Mouse (Mus musculus) CH12.LX (cell line): Measurements from ENCODE around the gene Pars2. TPM values are rescaled to one million over a fixed set of nuclear protein-coding genes. Genes with fewer than 3 reads are reported as not detected.

ENCODE experiments used
- DNase-seq: peaks from one replicate; pipeline ENCODE4 v3.0.0-alpha.2; 2013; ENCODE audit errors: extremely low read depth
- H3K27ac ChIP-seq: 2 replicates; pipeline ENCODE4 v1.5.1; 2012; ENCODE audit warnings: low read depth, mild to moderate bottlenecking, control low read depth, moderate library complexity; ENCODE audit not compliant: insufficient read depth
- H3K27me3 ChIP-seq: replicated peaks from 2 replicates; pipeline ENCODE3; 2012; ENCODE audit warnings: inconsistent platforms
- H3K36me3 ChIP-seq, 2 experiments: replicated peaks in 1 of 2; 2 replicates each; pipeline versions ENCODE3 to v1.6.1; 2012; ENCODE audit warnings: inconsistent platforms in 1 of 2, low read length in 1 of 2, mild to moderate bottlenecking in 1 of 2, mixed read lengths in 1 of 2, moderate library complexity in 1 of 2; ENCODE audit not compliant: control insufficient read depth in 1 of 2, insufficient read depth in 1 of 2
- H3K4me1 ChIP-seq, 2 experiments: 2 replicates each; pipeline ENCODE4 v1.6.1; 2012; ENCODE audit warnings: inconsistent platforms in 1 of 2, moderate library complexity in 1 of 2; ENCODE audit not compliant: insufficient read depth in 2 of 2, control insufficient read depth in 1 of 2
- H3K4me2 ChIP-seq: 2 replicates; pipeline ENCODE4 v1.6.1; 2012; ENCODE audit warnings: low read depth, mild to moderate bottlenecking, control low read depth; ENCODE audit not compliant: poor library complexity, insufficient read depth, severe bottlenecking
- H3K4me3 ChIP-seq, 3 experiments: fragments of 150-350 bp in 1 of 3; sonication (generic) in 1 of 3; replicated peaks in 1 of 3; 2 replicates each; pipeline versions ENCODE3 to v1.5.1; 2011 to 2012; ENCODE audit warnings: low read depth in 2 of 3, low read length in 2 of 3, mild to moderate bottlenecking in 2 of 3, moderate library complexity in 2 of 3, control low read depth in 1 of 3, improper control_type of control experiment in 1 of 3, inconsistent platforms in 1 of 3, mixed read lengths in 1 of 3; ENCODE audit not compliant: poor library complexity in 1 of 3
- H3K79me2 ChIP-seq: replicated peaks from 2 replicates; pipeline ENCODE4 v1.6.1; 2012; ENCODE audit warnings: mild to moderate bottlenecking, moderate library complexity; ENCODE audit not compliant: control insufficient read depth, poor library complexity, insufficient read depth, severe bottlenecking; ENCODE audit errors: extremely low read depth
- H3K9ac ChIP-seq: 2 replicates; pipeline ENCODE4 v1.6.1; 2012; ENCODE audit warnings: low read depth, mild to moderate bottlenecking, control low read depth, moderate library complexity; ENCODE audit not compliant: insufficient read depth
- H3K9me3 ChIP-seq: replicated peaks from 2 replicates; pipeline ENCODE3; 2012; ENCODE audit warnings: low read length, inconsistent platforms, mixed read lengths
- BHLHE40 ChIP-seq: IDR thresholded peaks from 2 replicates; pipeline ENCODE4 v1.6.1; 2011; ENCODE audit warnings: mild to moderate bottlenecking, low read depth, low read length, improper control_type of control experiment
- CHD2 ChIP-seq: IDR thresholded peaks from 2 replicates; pipeline ENCODE4 v1.6.1; 2011; ENCODE audit warnings: low read length, improper control_type of control experiment
- E2F4 ChIP-seq: IDR thresholded peaks from 2 replicates; pipeline ENCODE4 v1.6.1; 2011; ENCODE audit warnings: low read depth, low read length, improper control_type of control experiment; ENCODE audit not compliant: insufficient replicate concordance
- ELF1 ChIP-seq: IDR thresholded peaks from 2 replicates; pipeline ENCODE4 v1.6.1; 2014; ENCODE audit warnings: low read depth, mild to moderate bottlenecking, inconsistent platforms, low read length, improper control_type of control experiment
- EP300 ChIP-seq: IDR thresholded peaks from 2 replicates; pipeline ENCODE4 v1.6.1; 2011; ENCODE audit warnings: low read length, improper control_type of control experiment
- IRF4 ChIP-seq: IDR thresholded peaks from 2 replicates; pipeline ENCODE4 v1.6.1; 2014; ENCODE audit warnings: low read depth, mild to moderate bottlenecking, inconsistent platforms, low read length, improper control_type of control experiment
- JUND ChIP-seq: conservative IDR thresholded peaks from 2 replicates; pipeline ENCODE4 v1.6.1; 2011; ENCODE audit warnings: low read depth, low read length, improper control_type of control experiment
- MAFK ChIP-seq: IDR thresholded peaks from 2 replicates; pipeline ENCODE4 v1.6.1; 2011; ENCODE audit warnings: low read length, improper control_type of control experiment; ENCODE audit not compliant: insufficient replicate concordance
- MAZ ChIP-seq: IDR thresholded peaks from 2 replicates; pipeline ENCODE4 v1.6.1; 2012; ENCODE audit warnings: low read depth, mild to moderate bottlenecking, inconsistent platforms, low read length, improper control_type of control experiment, moderate library complexity
- MEF2A ChIP-seq: IDR thresholded peaks from 2 replicates; pipeline ENCODE4 v1.6.1; 2014; ENCODE audit warnings: low read depth, mild to moderate bottlenecking, inconsistent platforms, low read length, improper control_type of control experiment, borderline replicate concordance
- MYC ChIP-seq: IDR thresholded peaks from 2 replicates; pipeline ENCODE4 v1.6.1; 2011; ENCODE audit warnings: low read depth, mild to moderate bottlenecking, improper control_type of control experiment, low read length
- NELFE ChIP-seq: IDR thresholded peaks from 2 replicates; pipeline ENCODE4 v1.6.1; 2011; ENCODE audit warnings: low read depth, low read length, improper control_type of control experiment
- PAX5 ChIP-seq: IDR thresholded peaks from 2 replicates; pipeline ENCODE4 v1.6.1; 2012; ENCODE audit warnings: low read length, inconsistent platforms, mixed read lengths
- POLR2AphosphoS2 ChIP-seq: IDR thresholded peaks from 2 replicates; pipeline ENCODE4 v1.6.1; 2011; ENCODE audit warnings: low read depth, low read length, improper control_type of control experiment
- RCOR1 ChIP-seq: conservative IDR thresholded peaks from 2 replicates; pipeline ENCODE4 v1.6.1; 2012; ENCODE audit warnings: low read depth, mild to moderate bottlenecking, inconsistent platforms, low read length, improper control_type of control experiment
- TBP ChIP-seq: conservative IDR thresholded peaks from 2 replicates; pipeline ENCODE4 v1.6.1; 2011; ENCODE audit warnings: low read depth, low read length, improper control_type of control experiment
- TCF12 ChIP-seq: IDR thresholded peaks from 2 replicates; pipeline ENCODE4 v1.6.1; 2014; ENCODE audit warnings: low read depth, mild to moderate bottlenecking, inconsistent platforms, low read length, improper control_type of control experiment
- USF1 ChIP-seq: IDR thresholded peaks from 2 replicates; pipeline ENCODE4 v1.6.1; 2014; ENCODE audit warnings: low read depth, mild to moderate bottlenecking, inconsistent platforms, low read length, improper control_type of control experiment
- USF2 ChIP-seq: conservative IDR thresholded peaks from 2 replicates; pipeline ENCODE4 v1.6.1; 2011; ENCODE audit warnings: low read depth, low read length, improper control_type of control experiment
- ZMIZ1 ChIP-seq: IDR thresholded peaks from 2 replicates; pipeline ENCODE4 v1.6.1; 2012; ENCODE audit warnings: low read depth, mild to moderate bottlenecking, inconsistent platforms, low read length, improper control_type of control experiment
- ZNF384 ChIP-seq: IDR thresholded peaks from 2 replicates; pipeline ENCODE4 v1.6.1; 2012; ENCODE audit warnings: low read depth, low read length, improper control_type of control experiment, inconsistent platforms
- dilution Hi-C: fragments of 300-500 bp; cut with MboI; formaldehyde crosslinking; loops from 2 replicates; pipeline ENCODE4 v1.14.3; 2020; ENCODE audit warnings: low sequenced_read_pairs; ENCODE audit not compliant: extremely low pct_unique_long_range_greater_than_20kb, extremely low pct_ligation_motif_present
- in situ Hi-C: fragments of 300-500 bp; cut with MboI; formaldehyde crosslinking; loops from 3 replicates; pipeline ENCODE4 v1.14.3; 2019; ENCODE audit warnings: low sequenced_read_pairs, low pct_ligation_motif_present, low pct_unique_long_range_greater_than_20kb, mixed read lengths
- polyA plus RNA-seq: library from polyadenylated mRNA; unstranded; fragments of >175 nt; gene quantifications from 2 replicates; pipeline ENCODE4 v1.2.1, GENCODE M21; 2012; ENCODE audit warnings: low read depth; ENCODE audit not compliant: insufficient read length
- total RNA-seq, 2 experiments: library from RNA; depleted of rRNA; stranded (reverse); fragments of 300-350 nt in 1 of 2; fragments of >200 nt in 1 of 2; gene quantifications; 2 replicates each; pipeline ENCODE4 v1.2.3; 2012 to 2014

Pars2 gene
- total and polyA plus RNA-seq, 3 experiments: 9.3 to 17.1 (median 13.0) TPM

DNA sequence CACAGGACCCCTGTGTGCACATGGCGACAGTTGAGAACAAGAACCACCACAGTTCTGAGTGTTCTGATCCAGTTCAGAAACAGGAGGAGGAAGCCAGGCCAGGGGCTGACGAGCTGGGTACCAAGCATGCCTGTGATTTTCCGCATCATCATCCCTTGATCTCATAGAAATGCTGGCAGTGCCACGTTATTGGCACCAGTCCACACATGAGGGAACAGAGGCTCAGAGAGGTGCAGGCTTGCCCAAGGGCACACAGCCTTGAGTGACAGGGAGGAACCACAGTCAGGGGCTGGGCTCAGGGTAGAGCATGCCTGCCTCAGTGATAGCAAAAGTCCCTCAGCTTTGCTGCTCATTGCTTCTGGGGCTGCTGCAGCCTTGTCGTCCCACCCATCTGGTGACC, 23.1 kb upstream of the Pars2 start:
- Histone ChIP-seq H3K4me2 (no peak overlapping the region), H3K27me3 (peaks cover 64% of the 10 kb centered on the region), H3K9me3 (no peaks in the 10 kb centered on the region), H3K36me3 (no peaks in the 10 kb centered on the region), H3K79me2 (no peaks in the 10 kb centered on the region), H3K4me1 (peaks cover 0 to 8% of the 10 kb centered on the region in 2 experiments; a peak in 2 of 4 replicates), H3K27ac (no peak overlapping the region), H3K4me3 (no peak overlapping the region), H3K9ac (no peak overlapping the region)
- no peak for DNase-seq
- dilution Hi-C loops (no loop called here), in situ Hi-C loops (loop anchor here (5.0 to 25.0 kb wide), 2 partner anchors 79 to 534 kb away; no protein-coding TSS in a partner anchor)
- TF ChIP-seq JUND: no peak
- no peak for TF ChIP-seq MAFK
- no peak for TF ChIP-seq ELF1
- no peak for TF ChIP-seq MYC
- no peak for TF ChIP-seq CHD2
- TF ChIP-seq PAX5: no peak

DNA sequence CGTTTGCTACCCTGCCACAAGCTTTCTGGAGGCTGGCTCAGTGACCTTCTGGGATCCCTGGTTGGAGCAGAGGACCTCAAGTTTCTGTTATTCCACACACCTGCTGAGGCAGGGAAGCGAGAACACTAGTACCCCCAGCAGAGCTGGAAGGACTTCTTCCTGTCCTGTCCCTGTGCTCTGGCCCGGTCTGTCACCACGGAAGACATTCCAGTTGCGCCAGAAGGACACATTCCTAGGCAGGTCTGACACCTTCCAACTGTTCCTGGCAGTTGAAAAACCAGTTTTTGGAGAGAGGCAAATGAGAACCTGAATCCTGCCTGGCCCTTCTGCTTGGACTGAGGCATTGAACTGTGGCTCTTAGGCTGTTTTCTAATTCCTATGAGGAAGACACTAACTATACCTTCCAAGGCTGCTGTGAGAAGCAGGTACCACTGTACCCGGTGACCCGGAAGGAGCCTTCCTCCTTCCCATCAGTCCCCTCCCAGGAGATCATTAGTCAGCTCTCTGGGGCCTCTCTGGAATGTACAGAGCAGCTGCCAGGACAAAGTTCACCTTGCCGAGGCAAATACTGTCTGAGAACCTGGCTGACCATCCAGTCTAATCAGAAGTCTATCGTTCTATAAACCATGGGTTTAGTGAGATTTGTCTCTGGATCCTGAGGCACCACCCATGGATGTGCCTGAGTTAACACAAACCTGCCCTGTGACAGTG, 22.1 kb upstream of the Pars2 start:
- in situ Hi-C loops (loop anchor here (5.0 to 25.0 kb wide), 2 partner anchors 78 to 533 kb away; no protein-coding TSS in a partner anchor), dilution Hi-C loops (no loop called here)
- Histone ChIP-seq H3K27ac (no peak overlapping the region), H3K9me3 (no peaks in the 10 kb centered on the region), H3K79me2 (no peaks in the 10 kb centered on the region), H3K36me3 (no peaks in the 10 kb centered on the region), H3K4me1 (peaks cover 0 to 8% of the 10 kb centered on the region in 2 experiments; a peak in 2 of 4 replicates), H3K4me2 (no peak overlapping the region), H3K9ac (no peak overlapping the region), H3K4me3 (no peak overlapping the region), H3K27me3 (peaks cover 64% of the 10 kb centered on the region)
- DNase-seq: no peak
- TF ChIP-seq ZNF384: no peak
- TF ChIP-seq NELFE: no peak
- no peak for TF ChIP-seq PAX5
- TF ChIP-seq ZMIZ1: no peak
- no peak for TF ChIP-seq EP300
- TF ChIP-seq MEF2A: no peak
- TF ChIP-seq POLR2AphosphoS2: no peak
- no peak for TF ChIP-seq MYC
- no peak for TF ChIP-seq IRF4
- no peak for TF ChIP-seq TBP
- TF ChIP-seq USF2: no peak
- no peak for TF ChIP-seq RCOR1
- TF ChIP-seq CHD2: no peak
- TF ChIP-seq E2F4: no peak
- no peak for TF ChIP-seq JUND
- no peak for TF ChIP-seq USF1
- no peak for TF ChIP-seq TCF12
- TF ChIP-seq BHLHE40: no peak
- TF ChIP-seq MAZ: no peak
